Mouse (Mus musculus): ENCODE measurements around the gene Ptpn5. TPM values are rescaled to one million over a fixed set of nuclear protein-coding genes. Genes with fewer than 3 reads are reported as not detected.

Gene Ptpn5
- polyA plus RNA-seq, 1 experiment, result 0.61 TPM

DNA sequence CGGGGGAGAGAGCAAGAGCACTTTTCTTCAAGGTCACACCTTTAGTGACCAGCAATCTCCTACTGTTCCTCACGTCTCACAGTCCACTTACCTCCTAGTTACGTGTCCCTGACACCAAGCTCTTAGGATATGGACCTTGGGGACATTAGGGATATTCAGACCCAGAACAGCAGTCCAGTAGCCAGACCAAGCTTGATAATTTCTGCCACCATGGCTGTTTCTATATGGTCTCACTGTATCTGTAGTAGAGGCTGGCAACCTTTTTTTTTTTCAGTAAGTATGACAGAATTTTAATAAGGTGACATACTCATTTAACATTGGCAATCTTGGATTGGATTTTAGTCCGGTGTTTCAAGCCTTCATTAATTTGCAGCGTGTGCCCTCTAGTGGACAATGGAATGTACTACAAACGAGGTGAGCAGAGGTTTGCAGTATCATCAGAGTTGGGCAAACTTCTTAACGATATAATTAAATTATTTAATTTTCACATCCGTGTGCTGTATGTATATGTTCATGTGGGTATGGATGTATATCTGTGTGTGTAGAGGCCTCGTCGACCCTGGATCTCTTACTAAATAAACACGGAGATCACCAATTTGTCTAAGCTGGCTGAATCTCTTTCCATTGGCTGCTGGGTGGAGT, 17.1 kb upstream of the Ptpn5 start:
- 11% methylated on average over 11 of the region's 11 CpGs for WGBS
- H3K27me3 ChIP-seq (replicated peaks; ENCODE audit: control insufficient read depth, insufficient read depth, low read length), result no peaks in the 10 kb centered on the region
- H3K4me3 ChIP-seq (ENCODE audit: insufficient read depth, low read depth, low read length), result no peak overlapping the region
- TF ChIP-seq CTCF (conservative IDR thresholded peaks at IDR 0.05; ENCODE audit: insufficient read depth, insufficient read length, low read depth, low read length), result peak; percentile 25; the same call in 1 of the 2 replicates
- no peak for TF ChIP-seq POLR2A (IDR thresholded peaks at IDR 0.05; ENCODE audit: low read depth, low read length)
- H3K27ac ChIP-seq (ENCODE audit: insufficient read depth, low read depth, low read length), result no peak overlapping the region
- peaks cover 3% of the 10 kb centered on the region; the same call in 1 of the 2 replicates for H3K4me1 ChIP-seq (ENCODE audit: control insufficient read depth, insufficient read depth, low read length)
- H3K36me3 ChIP-seq (ENCODE audit: control insufficient read depth, insufficient read depth, low read length), result no peaks in the 10 kb centered on the region
- peak; percentile 62 for DNase-seq

GRCm38 (mm10) chr7:47148298-47148697, 14.8 kb upstream of the Ptpn5 start:
- DNase-seq, result no peak
- no peaks in the 10 kb centered on the region for H3K36me3 ChIP-seq (ENCODE audit: control insufficient read depth, insufficient read depth, low read length)
- no peaks in the 10 kb centered on the region for H3K27me3 ChIP-seq (replicated peaks; ENCODE audit: control insufficient read depth, insufficient read depth, low read length)
- no peak overlapping the region for H3K27ac ChIP-seq (ENCODE audit: insufficient read depth, low read depth, low read length)
- H3K4me3 ChIP-seq (ENCODE audit: insufficient read depth, low read depth, low read length), result no peak overlapping the region
- TF ChIP-seq CTCF (conservative IDR thresholded peaks at IDR 0.05; ENCODE audit: insufficient read depth, insufficient read length, low read depth, low read length), result no peak
- no peak for TF ChIP-seq POLR2A (IDR thresholded peaks at IDR 0.05; ENCODE audit: low read depth, low read length)
- WGBS, result 80% methylated on average over 7 of the region's 7 CpGs
- peaks cover 3% of the 10 kb centered on the region; the same call in 1 of the 2 replicates for H3K4me1 ChIP-seq (ENCODE audit: control insufficient read depth, insufficient read depth, low read length)

DNA sequence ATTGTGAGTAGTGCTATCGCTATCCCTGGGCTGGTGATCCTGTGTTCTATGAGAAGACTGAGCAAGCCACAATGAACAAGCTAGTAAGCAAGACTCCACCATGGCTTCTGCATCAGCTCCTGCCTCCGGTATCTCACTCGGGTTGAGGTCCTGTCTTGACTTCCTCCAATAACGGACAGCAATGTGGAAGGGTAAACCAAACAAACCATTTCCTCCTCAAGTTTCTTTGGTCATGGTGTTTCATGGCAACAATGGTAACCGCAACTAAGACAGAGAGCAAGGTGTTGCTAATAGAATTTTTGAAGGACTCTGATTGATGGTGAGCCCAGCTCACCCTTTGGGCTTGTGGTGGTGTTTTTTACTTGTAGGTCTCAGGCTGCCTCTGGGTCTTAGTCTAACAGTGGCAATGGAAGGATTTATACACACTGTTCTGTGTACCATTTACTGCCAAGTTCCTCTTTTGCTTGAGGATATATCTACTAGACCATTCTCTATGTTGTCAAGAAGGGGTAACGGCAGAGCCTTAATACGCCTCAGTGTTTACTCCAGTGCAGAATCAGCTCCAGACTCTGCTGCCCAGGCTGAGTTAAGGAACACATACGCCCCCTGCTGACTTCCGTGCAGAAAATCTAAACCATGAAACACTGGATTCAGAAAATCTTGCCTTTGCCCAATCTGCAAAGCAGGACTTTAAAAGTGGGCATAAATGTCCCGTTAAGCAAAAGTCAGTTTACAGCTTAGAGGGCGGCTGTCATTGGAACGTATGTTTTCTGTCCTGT, 12.7 kb upstream of the Ptpn5 start:
- H3K4me3 ChIP-seq (ENCODE audit: insufficient read depth, low read depth, low read length), result no peak overlapping the region
- no peak overlapping the region for H3K27ac ChIP-seq (ENCODE audit: insufficient read depth, low read depth, low read length)
- no peaks in the 10 kb centered on the region for H3K27me3 ChIP-seq (replicated peaks; ENCODE audit: control insufficient read depth, insufficient read depth, low read length)
- DNase-seq, result peak; percentile 36
- H3K36me3 ChIP-seq (ENCODE audit: control insufficient read depth, insufficient read depth, low read length), result no peaks in the 10 kb centered on the region
- 48% methylated on average over 12 of the region's 12 CpGs for WGBS
- peaks cover 3% of the 10 kb centered on the region; the same call in 1 of the 2 replicates for H3K4me1 ChIP-seq (ENCODE audit: control insufficient read depth, insufficient read depth, low read length)
- TF ChIP-seq POLR2A (IDR thresholded peaks at IDR 0.05; ENCODE audit: low read depth, low read length) (no peak), CTCF (conservative IDR thresholded peaks at IDR 0.05; ENCODE audit: insufficient read depth, insufficient read length, low read depth, low read length) (peak; percentile 46)

DNA sequence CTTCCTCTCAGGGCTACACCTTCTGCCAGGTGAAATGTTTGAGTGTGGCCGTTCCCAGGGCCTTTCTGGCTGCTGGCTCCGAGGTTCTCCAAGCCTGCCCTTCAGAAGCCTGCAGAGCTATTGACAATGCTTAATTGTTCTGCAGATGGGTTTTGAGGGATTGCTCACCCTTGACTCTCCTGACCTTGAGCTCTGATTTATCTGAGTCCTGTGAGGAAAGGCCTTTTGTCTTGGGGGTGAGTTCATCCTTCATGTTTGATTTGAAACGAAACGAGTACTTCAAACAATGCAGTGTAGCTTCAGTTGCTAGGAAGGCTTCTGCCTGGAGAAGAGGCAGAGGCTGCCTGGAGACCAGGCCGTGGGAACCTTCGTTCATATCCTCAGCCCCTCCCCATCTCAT, 10.8 kb upstream of the Ptpn5 start:
- 44% methylated on average over 6 of the region's 6 CpGs for WGBS
- TF ChIP-seq CTCF (conservative IDR thresholded peaks at IDR 0.05; ENCODE audit: insufficient read depth, insufficient read length, low read depth, low read length) (no peak), POLR2A (IDR thresholded peaks at IDR 0.05; ENCODE audit: low read depth, low read length) (no peak)
- H3K27ac ChIP-seq (ENCODE audit: insufficient read depth, low read depth, low read length), result no peak overlapping the region
- no peaks in the 10 kb centered on the region; the same call in 1 of the 2 replicates for H3K4me1 ChIP-seq (ENCODE audit: control insufficient read depth, insufficient read depth, low read length)
- no peak for DNase-seq
- H3K27me3 ChIP-seq (replicated peaks; ENCODE audit: control insufficient read depth, insufficient read depth, low read length), result no peaks in the 10 kb centered on the region
- no peaks in the 10 kb centered on the region for H3K36me3 ChIP-seq (ENCODE audit: control insufficient read depth, insufficient read depth, low read length)
- no peak overlapping the region for H3K4me3 ChIP-seq (ENCODE audit: insufficient read depth, low read depth, low read length)

- Histone ChIP-seq H3K4me1 (ENCODE audit: control insufficient read depth, insufficient read depth, low read length) (no peaks in the 10 kb centered on the region; the same call in 1 of the 2 replicates), H3K27me3 (replicated peaks; ENCODE audit: control insufficient read depth, insufficient read depth, low read length) (no peaks in the 10 kb centered on the region), H3K36me3 (ENCODE audit: control insufficient read depth, insufficient read depth, low read length) (no peaks in the 10 kb centered on the region), H3K4me3 (ENCODE audit: insufficient read depth, low read depth, low read length) (no peak overlapping the region), H3K27ac (ENCODE audit: insufficient read depth, low read depth, low read length) (no peak overlapping the region)
- DNase-seq, result no peak
- WGBS, result 72% methylated on average over 8 of the region's 8 CpGs
- TF ChIP-seq POLR2A (IDR thresholded peaks at IDR 0.05; ENCODE audit: low read depth, low read length) (no peak), CTCF (conservative IDR thresholded peaks at IDR 0.05; ENCODE audit: insufficient read depth, insufficient read length, low read depth, low read length) (no peak)
Observed at GRCm38 (mm10) chr7:47139823-47140325, 6.4 kb upstream of the Ptpn5 start.

- Histone ChIP-seq H3K27me3 (replicated peaks; ENCODE audit: control insufficient read depth, insufficient read depth, low read length) (no peaks in the 10 kb centered on the region), H3K4me3 (ENCODE audit: insufficient read depth, low read depth, low read length) (no peak overlapping the region)
- WGBS, result 47% methylated on average over 5 of the region's 5 CpGs
Observed at GRCm38 (mm10) chr7:47134570-47134969, 1.1 kb upstream of the Ptpn5 start.

DNA sequence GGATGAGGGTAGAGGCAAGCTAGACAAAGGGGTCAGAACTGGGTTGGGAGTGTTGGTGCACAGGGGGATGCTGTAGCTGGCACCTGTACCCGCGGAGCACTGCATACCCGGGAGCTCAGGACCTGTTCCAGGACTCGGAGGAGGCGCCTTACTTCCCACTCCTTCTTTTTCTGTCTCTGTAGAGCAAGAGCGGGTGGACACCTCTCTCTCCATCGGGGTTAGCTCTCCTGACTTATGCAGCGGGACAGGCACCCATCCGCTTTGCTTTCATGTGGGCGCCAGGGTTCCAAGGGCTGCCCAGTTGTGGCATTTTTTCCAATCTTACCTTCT, 588 bp downstream of the Ptpn5 start:
- no peak overlapping the region for H3K27ac ChIP-seq (ENCODE audit: insufficient read depth, low read depth, low read length)
- H3K4me1 ChIP-seq (ENCODE audit: control insufficient read depth, insufficient read depth, low read length), result 0 out of 2 replicates have a peak, but pooled peaks cover 7% of the 10 kb centered on the region
- no peaks in the 10 kb centered on the region for H3K36me3 ChIP-seq (ENCODE audit: control insufficient read depth, insufficient read depth, low read length)
- no peak overlapping the region for H3K4me3 ChIP-seq (ENCODE audit: insufficient read depth, low read depth, low read length)
- WGBS, result 1% methylated on average over 10 of the region's 10 CpGs
- H3K27me3 ChIP-seq (replicated peaks; ENCODE audit: control insufficient read depth, insufficient read depth, low read length), result no peaks in the 10 kb centered on the region
- no peak for TF ChIP-seq POLR2A (IDR thresholded peaks at IDR 0.05; ENCODE audit: low read depth, low read length)
- no peak for TF ChIP-seq CTCF (conservative IDR thresholded peaks at IDR 0.05; ENCODE audit: insufficient read depth, insufficient read length, low read depth, low read length)
- DNase-seq, result no peak

More at GRCm38 (mm10) chr7:47134570-47134969, 1.1 kb upstream of the Ptpn5 start:
- Histone ChIP-seq H3K36me3 (ENCODE audit: control insufficient read depth, insufficient read depth, low read length) (no peaks in the 10 kb centered on the region), H3K27ac (ENCODE audit: insufficient read depth, low read depth, low read length) (0 out of 2 replicates have a peak overlapping the region, but pooled peaks have one; percentile 4), H3K4me1 (ENCODE audit: control insufficient read depth, insufficient read depth, low read length) (0 out of 2 replicates have a peak, but pooled peaks cover 7% of the 10 kb centered on the region)
- no peak for TF ChIP-seq CTCF (conservative IDR thresholded peaks at IDR 0.05; ENCODE audit: insufficient read depth, insufficient read length, low read depth, low read length)
- no peak for TF ChIP-seq POLR2A (IDR thresholded peaks at IDR 0.05; ENCODE audit: low read depth, low read length)
- DNase-seq, result peak; percentile 78

All from kidney, adult 2 months (tissue).